Mouse (Mus musculus) embryo, embryonic 9.5 days (tissue): ENCODE results near the gene Tspan33.
"Not testable (repeated sequence)": the region's sequence is repeated elsewhere in the genome, so short reads cannot be mapped to it uniquely, and the experiment has no call there.

Source experiments
- DNase-seq: peaks from one replicate; pipeline ENCODE4 v3.0.0-alpha.2; 2017; ENCODE audit errors: extremely low spot score

Tspan33 gene

GRCm38 (mm10) chr6:29693953-29694352 lies at the start of gene Tspan33:
Gene Tspan33 (plus strand): TSS chr6:29694222.
- peak; percentile 90 for DNase-seq

GRCm38 (mm10) chr6:29649494-29650169 lies 44.4 kb upstream of the Tspan33 start:
- DNase-seq = peak; percentile 88

DNA sequence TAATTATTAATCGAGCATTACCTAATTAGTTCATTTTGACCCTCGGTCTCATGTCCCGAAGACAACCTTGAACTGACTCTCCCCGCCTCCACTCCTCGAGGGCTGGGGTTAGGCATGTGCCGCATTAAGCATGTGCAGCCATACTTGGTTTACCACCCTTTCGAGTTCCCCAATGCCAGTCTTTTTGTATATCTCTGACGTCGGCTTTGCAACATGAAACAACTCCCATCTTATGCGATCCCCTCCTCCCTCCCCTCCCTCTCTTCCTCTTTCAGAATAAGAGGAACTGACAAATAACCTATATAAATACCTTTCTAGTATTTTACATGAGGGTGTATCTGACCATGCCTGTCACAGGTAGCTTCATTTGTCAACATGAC lies 43.9 kb upstream of the Tspan33 start:
- DNase-seq = no peak

GRCm38 (mm10) chr6:29653271-29653670 lies 40.8 kb upstream of the Tspan33 start:
- no peak for DNase-seq

- no peak for DNase-seq
Observed at GRCm38 (mm10) chr6:29658626-29659475, 35.2 kb upstream of the Tspan33 start.

- DNase-seq = no peak
Observed at GRCm38 (mm10) chr6:29659964-29660363, 34.1 kb upstream of the Tspan33 start.

DNA sequence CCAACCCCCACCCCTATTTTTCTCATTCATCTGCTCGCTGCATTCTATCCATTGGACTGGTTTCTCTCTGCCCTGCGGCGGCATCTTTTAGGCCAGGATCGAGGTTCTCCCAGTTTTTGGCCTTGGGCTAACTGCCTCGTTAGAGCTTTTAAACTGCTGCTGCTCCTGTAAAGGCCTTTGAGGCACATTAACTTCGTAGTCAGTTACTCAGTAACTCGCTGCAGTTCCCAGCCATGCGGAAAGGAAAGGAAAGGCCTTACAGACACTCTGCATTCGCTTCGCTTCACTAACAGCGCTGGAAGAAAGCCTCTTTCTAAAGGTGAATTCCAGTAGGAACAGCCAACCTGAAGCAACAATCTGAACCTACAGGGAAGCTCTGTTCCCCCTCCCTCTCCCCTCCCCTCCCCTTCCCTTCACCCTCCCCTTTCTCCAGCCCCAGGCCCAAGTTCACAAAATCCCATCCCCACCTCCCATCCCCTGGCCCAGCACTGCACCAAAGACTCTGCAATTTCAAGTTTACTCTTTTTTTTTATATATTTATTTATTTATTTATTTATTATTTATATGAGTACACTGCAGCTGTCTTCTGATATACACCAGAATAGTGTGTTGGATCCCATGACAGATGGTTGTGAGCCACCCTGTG lies 33.2 kb upstream of the Tspan33 start:
- peak; percentile 6 for DNase-seq

GRCm38 (mm10) chr6:29667266-29667665 lies 26.8 kb upstream of the Tspan33 start:
- no peak for DNase-seq

DNA sequence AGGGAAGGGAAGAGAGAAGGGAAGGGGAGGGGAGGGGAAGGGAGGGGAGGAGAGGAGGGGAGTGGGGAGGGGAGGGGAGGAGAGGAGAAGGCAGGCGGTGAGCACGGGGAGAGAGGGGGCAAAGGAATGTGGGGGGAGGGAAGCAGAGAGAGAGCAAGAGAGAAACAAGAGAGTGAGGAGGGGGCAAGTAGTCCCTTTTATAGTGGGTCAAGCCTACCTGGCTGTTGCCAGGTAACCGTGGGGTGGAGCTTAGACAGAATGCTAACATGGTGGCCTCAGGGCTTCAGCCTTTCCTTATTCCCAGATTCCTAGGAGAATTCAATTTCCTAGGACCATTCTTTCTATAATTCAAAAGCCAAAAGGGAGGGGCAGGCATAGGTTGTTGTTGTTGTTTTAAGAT lies 22.3 kb upstream of the Tspan33 start:
- DNase-seq = no peak

DNA sequence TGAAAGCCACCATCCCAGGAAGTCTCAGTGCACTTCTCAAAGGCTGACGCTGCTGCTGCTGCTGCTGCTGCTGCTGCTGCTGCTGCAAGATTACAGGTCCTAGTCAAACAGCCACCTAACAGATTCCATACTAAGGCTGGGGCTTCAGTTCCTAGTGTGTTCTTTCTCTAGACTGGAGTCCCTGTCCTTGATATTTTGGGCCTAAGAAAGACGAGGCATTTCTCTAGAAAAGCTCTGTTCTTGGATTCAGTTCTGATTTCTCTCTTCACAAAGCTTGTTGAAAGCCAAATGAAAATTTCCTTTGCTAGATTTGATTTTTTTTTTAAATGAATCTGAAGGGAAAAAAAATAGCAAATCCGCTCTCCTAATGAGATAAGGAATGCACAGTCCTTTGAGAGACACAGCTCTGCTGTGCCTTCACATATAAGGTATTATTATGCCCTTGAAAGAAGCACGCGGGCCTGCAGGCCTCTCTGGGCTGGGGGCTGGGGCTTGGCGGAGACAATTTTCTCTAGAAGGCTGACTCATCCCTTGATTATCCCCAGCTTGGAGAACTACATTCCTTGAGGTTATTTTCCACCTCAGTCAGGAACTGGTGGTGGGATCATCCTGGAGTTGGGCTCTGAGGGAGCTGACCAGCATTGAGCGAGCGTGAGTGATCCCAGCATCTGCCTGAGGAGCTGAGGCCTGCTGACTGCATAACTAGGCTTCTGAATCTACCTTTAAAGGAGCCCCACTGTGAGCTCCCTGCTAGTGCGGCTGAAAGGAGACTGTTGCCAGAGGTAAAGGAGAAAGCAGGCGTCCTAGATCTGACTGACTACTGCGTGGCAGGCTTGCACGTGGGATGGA lies 21.2 kb upstream of the Tspan33 start:
- peak; percentile 8 for DNase-seq

DNA sequence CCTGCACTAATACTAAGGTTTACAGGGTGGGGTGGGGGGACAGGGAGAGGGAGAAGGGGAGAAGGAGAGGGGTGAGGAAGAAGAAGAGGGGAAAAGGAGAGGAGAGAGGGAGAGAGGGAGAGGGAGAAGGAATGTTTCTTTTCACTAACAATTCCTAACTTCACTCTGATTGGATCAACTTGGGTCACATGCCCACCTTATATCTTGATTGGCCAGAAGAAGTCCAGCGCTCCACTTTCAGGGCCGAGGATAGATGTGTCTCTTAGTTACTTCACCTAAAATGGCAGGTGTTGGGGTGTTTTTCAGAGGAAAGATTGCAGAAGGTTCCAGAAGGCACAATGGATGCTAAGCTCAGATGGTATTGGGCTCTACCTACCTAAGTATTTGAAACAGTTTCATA lies 20.3 kb upstream of the Tspan33 start:
- no peak for DNase-seq

GRCm38 (mm10) chr6:29679947-29680550 lies 14.0 kb upstream of the Tspan33 start:
- DNase-seq = not testable (repeated sequence)

- DNase-seq = no peak
Observed at GRCm38 (mm10) chr6:29681853-29682252, 12.2 kb upstream of the Tspan33 start.

GRCm38 (mm10) chr6:29684686-29685085 lies 9.3 kb upstream of the Tspan33 start:
- DNase-seq = no peak

GRCm38 (mm10) chr6:29685952-29686351 lies 8.1 kb upstream of the Tspan33 start:
- no peak for DNase-seq

DNA sequence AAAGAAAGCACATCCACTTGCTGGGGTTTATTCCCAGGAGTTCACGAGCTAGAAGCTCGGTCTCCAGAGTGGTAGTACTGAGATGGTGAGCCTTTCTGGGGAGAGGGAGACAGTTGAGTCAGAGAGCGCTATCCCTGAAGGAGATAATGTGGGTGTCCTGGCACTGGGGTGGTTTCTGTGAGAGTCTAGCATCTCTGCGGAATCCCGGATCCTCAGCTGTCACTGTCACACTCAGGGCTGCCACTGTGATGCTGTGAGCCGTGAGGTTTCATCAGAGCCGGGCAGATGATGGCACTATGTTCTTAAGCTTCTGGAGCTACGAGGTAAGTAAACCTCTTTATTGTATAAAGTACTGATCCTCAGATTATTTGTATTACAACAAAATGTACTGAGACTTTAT lies 4.6 kb upstream of the Tspan33 start:
- DNase-seq = no peak

DNA sequence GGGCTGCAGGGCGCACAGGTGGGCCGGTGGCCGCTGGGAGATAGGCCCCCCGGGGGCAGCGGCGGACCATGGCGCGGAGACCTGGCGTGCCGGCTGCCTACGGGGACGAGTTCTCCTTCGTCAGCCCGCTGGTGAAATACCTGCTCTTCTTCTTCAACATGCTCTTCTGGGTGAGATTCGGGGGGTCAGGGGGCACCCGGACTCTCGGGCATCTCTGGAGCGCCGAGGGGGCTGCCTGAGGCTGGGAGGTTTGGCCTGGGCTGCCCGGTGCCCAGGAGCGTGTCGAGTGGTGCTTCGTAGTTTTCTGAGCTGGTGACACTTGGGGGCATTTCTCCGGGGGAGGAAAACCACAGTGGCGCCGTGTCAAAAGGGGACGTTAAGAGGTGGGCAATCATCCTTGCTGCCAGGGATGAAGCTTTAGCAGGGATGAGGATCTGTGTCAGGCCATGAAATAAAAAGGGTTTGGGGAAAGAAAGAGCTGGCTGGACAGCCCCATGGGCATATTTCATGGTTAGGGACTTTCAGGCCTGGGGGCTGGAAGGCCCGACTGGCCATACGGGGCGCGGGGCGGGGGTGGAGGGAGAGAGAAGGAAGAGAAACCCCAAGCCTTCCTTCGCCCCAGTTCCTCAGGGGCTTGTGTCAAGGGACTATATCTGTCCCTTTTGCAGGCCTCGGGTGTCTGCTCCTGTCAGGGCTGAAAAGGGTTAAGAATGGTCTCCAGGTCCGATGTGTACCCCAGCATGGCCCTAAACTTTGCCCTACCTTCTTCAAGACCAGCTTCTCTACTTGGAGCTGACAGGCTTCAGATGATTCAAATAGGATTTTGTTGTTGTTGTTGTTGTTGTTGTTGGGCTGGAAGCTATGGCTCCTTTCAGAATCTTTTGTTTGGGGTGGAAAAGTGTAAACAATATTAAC lies 610 bp downstream of the Tspan33 start:
- peak; percentile 51 for DNase-seq

GRCm38 (mm10) chr6:29695290-29695674 lies 1.3 kb downstream of the Tspan33 start:
- DNase-seq = no peak

GRCm38 (mm10) chr6:29695975-29696374 lies 2.0 kb downstream of the Tspan33 start:
- no peak for DNase-seq

GRCm38 (mm10) chr6:29697139-29697538 lies 3.1 kb downstream of the Tspan33 start:
- no peak for DNase-seq
